Mouse (Mus musculus): Measurements from ENCODE around the gene Fcho2.

The Fcho2 gene

GRCm38 (mm10) chr13:98679230-98679629, 136.0 kb downstream of the Fcho2 start:
- no peak for DNase-seq (ENCODE audit: low spot score in 2 of 2)

GRCm38 (mm10) chr13:98673922-98674321, 141.3 kb downstream of the Fcho2 start:
- DNase-seq (ENCODE audit: low spot score in 2 of 2): no peak

All from urinary bladder, postnatal 4 days (tissue).